Mouse (Mus musculus) spleen, postnatal 36 days (tissue): ENCODE measurements around the gene Ispd.
"Not testable (repeated sequence)": the region's sequence is repeated elsewhere in the genome, so short reads cannot be mapped to it uniquely, and the experiment has no call there.

Source experiments
- DNase-seq, 2 experiments: peaks; one replicate each; pipeline ENCODE4 v3.0.0; 2022; ENCODE audit warnings: low spot score in 2 of 2, mixed read lengths in 1 of 2

Ispd gene

DNA sequence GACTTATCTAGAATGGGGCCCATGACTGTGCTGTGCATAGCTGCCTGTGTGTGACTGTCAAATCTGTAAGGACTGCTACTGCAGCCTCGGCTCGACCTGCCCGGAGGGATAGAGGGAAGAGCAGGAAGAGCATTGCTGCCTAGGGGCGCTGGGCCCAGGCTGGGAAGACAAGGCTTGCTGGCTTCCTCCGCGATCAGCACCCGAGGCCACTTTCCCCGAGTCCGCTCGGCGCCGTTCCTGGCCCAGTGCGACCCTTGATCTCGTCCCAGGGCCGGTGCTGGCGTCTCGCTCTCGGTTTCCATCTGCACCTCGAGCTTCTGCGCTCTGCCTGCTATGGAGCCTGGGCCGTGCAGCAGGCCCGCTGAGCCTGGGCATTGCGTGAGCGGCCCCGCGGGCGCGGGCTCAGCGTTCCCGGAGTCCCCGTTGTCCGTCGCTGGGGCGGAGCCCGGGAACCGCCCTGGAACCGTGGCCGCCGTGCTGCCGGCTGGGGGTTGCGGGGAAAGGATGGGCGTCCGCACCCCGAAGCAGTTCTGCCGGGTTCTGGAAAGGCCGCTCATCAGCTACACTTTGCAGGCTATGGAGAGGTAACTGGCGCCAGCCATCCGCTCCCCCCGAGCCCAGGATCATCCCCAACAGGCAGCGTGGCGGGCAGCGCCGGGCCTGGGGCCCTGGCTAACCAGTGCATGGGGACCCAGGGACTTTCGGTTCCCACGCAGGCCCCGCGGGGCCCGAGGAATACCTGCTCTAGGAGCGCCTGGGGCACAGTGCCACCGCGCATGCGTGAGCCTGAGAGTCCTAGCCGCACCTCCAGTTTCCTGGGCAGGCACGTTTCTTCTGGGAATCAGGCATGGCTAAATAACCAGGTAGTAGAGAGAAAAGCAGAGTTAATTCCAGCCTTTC, at the start of gene Ispd, which contains the start of gene D630036H23Rik:
Gene Ispd (plus strand): TSS at position 10 of the 900 bp plus-strand sequence.
Gene D630036H23Rik (minus strand): TSS at position 741 of the 900 bp plus-strand sequence.
- peak; percentile 70 to 73 for DNase-seq

DNA sequence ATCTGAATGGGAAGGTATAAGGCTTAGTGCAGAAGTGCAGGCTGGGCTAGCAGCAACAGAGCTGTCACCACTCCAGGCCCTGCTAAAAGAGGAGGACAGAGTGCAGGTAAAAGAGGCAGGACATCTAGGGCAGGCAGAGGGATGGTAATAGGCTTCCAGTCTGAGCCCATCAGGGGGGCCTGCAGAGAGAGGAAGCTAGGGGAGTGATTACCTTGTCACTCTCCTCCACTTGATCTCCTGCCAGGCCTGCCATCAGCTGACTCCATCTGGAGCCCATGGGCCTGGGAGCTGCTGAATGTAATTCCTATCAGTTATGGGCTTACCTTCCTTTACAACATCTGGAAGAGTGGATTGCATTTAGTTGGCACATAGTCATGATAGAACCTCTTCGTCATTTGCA, 48.6 kb upstream of the Ispd start:
- no peak for DNase-seq

DNA sequence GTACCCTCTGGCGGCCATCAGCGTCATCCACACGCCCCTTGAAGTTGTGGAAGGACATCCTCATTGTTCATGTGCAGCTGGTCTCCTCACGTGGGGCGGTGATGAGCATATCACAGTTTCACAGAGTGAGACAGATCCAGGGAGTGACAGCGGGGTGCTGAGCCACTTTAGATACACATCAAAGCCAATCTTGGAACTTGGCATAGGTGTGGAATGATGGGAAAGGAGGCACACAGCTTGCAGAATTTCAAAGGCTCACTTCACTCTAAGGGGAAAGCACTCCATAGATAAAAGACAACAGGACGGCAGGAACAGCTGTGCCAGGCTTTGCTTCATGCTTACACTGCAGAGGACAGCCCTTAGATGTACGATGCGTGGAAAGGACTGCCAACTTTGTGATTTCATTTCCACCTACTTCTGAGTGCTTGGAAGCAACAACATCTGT, 47.4 kb upstream of the Ispd start:
- no peak for DNase-seq

DNA sequence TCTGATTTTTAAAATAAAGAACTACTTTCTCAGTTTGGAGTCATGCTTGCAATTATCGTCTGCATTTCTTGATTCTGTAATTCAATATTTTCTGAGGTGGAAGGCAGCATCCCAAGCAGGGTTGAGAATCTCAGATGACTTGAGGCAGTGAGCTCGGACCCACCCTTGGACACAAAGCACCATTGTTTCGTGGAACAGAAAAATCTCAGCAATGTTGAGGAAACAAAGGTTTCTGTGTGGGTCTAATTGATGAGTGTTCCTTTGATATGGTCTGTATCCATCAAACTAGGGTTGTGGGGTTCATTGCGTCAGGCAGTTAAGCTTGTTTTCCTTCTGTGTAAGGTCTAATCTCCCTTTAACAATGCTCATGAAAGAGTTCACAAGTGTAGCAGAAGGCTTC, 37.1 kb upstream of the Ispd start:
- no peak for DNase-seq

DNA sequence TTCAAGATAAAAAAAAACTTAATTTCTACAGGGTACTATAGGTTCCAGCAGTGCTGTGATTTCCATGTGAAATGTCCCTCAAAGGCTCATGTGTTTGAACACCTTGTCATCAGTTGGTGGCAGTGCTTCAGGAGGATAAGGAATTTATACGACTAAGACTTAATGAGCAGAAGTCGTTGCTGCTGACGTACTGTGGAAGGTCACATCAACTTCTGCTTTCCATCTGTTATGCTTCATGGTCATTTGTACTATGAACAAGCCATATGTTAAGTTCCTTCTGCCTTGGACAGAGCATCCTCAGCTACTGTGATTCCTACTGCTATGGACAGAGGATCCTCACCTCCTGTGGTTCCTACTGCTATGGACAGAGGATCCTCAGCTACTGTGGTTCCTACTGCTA, 21.2 kb upstream of the Ispd start:
- DNase-seq: peak; percentile 26 to 32

- no peak for DNase-seq
These were observed 20.6 kb upstream of the Ispd start for GRCm38 (mm10) chr12:36360693-36361092.

- no peak for DNase-seq
These were observed 17.2 kb upstream of the Ispd start for GRCm38 (mm10) chr12:36364013-36364412.

DNA sequence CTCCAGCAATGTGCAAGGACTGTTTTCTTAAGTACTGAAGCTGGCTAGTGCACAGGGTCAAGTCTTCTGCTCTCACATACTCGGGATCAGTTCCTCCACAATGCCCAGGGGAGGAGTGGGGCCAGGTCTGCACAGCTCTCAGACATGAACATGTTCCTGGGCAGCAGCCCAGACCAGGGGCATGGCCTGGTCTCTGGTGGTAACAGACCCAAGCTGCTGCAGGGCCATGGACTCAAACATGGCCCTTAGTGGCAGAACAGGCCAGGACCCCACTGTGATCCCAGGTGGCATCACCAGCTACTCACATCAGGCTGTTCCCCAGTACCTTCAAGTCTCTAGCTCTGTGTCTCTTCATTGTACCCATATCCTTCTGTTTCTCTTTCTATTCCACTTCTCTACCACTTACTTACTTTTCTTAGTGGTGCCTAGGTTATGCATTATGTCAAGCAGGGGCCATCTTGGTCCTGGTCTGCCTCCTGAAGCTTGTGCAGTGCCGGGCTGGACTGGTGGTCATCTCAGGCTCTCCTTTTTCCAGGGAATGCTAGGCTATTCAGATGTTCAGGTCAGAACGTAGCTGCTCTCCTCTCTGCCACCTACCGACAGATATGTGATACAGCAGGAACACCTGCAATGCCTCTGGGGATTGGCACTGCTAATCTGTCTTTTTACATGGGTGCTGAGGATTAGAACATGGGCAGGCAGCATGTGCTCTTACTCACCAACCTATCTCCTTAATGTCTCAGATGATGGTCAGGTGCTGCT, 7.8 kb upstream of the Ispd start:
- no peak for DNase-seq

- DNase-seq: not testable (repeated sequence)
These were observed 4.9 kb upstream of the Ispd start for GRCm38 (mm10) chr12:36376391-36376790.

DNA sequence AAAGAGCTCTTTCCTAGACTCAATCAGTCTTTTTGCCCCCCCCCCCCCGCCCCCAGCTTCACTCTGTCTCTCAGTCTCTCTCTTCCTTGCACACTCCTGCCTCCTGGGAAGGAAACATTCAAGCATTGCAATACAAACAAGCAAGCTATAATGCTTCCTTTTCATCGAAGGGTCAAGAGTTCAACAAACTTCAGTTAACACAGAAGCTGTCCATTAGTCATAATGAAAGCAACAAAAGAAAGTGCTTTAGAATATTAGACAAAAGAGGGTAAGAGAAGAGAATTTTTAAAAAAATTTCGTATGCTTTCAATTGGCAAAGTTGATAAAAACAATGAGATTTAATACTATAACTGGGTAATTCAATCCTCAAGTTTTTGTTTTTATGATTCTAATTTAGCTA, 996 bp upstream of the Ispd start:
- no peak for DNase-seq

DNA sequence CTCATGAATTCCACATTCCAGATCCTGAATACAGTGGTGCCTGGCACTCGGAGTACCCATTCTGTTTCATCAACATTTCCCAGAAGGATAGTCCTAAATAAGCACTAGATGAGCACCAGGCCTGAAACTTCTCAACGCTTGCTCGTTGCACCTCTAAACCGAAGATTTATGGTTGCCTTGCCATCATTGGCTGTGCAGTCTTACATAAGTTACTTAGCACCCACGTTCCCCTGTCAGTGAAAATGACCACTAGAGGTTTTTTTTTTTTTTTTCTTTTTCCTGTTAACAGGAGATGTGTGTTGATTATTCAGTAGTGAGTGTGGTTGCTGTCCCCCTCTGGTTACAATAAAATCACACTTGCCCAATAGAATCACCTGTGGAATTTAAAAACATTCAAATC, 444 bp upstream of the Ispd start:
- DNase-seq: no peak

- DNase-seq: no peak
These were observed 4.1 kb downstream of the Ispd start for GRCm38 (mm10) chr12:36385386-36385785.

- DNase-seq: no peak
These were observed 5.7 kb downstream of the Ispd start for GRCm38 (mm10) chr12:36386991-36387390.

DNA sequence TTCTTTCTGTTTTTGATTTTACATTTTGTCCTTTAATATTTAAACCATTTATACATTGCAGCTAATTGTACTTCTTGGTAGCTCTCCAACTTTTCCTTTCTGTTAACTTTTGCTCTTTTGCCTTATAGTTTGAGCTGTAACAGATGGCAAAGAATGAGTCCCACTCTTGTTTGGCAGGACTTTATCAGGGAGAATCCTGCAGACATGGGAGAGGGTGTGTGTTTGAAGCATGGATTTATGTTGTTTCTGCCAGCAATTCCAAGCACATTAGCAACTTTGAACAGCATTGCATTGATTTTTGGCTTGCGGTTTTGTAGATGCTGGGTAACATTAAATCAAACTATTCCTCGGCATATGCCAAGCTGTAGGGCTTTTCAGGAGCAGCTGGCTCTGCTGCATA, 13.9 kb downstream of the Ispd start:
- DNase-seq: no peak

GRCm38 (mm10) chr12:36423677-36424076, 42.4 kb downstream of the Ispd start:
- DNase-seq: no peak

DNA sequence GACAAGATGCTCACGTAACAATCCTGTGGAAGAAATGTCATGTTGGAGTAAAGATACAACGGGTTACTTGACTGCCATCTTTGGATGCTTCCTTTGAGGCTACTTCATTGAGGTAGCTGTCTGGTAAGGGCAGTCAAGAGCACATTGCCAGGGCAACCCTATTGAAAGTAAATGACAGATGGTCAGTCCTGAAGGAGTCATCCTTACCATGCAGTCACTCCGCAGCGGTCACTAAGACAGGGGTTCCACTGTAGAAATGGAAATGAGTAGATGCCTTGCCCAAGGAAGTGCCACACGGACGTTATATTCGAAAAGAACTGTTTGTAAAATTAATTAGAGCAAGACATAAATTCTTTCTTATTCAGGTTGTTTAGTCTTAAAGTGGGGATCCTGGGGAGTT, 44.0 kb downstream of the Ispd start:
- no peak for DNase-seq

DNA sequence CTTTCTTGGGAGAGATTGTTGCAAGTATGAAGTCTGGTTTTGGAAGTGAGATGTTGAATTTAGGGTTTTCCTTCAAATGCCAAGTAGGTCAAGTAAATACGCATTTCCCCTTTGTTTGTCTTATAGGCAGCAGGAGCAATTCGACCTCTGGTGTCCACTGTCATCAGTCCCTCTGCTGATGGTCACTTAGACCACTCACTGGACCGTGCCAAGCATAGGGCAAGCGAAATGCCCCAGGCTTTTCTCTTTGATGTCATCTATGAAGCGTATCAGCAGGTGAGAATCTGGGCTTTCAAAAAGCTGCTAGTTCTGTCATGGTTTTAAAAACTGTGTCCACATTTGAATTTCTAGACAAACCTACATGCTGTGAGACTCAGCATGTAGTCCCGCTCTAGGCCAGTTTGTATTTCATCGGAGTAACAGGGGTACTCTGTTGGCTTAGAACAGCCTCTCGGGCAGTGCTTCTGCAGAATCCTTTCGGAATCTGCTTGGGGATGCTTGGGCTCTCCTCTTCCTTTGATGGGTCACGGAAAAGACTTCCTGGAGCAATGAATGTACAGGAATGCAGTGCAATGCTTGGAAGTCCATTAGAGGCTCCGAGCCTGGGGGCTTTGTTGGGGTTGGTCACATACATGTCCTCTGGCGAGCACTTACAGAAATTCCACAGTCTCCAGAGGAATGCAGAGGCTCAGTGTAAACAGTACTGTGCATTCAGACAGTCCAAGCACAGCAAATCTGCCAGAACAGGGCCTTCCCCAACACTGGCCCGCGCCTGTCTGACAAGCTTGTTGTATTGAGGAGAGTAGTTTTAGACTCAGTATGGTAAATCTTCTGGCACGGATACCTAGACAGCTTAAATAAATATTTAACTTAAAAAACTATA, 45.2 kb downstream of the Ispd start:
- DNase-seq: no peak

GRCm38 (mm10) chr12:36436956-36437355, 55.7 kb downstream of the Ispd start:
- no peak for DNase-seq

GRCm38 (mm10) chr12:36439396-36439795, 58.1 kb downstream of the Ispd start:
- DNase-seq: no peak

DNA sequence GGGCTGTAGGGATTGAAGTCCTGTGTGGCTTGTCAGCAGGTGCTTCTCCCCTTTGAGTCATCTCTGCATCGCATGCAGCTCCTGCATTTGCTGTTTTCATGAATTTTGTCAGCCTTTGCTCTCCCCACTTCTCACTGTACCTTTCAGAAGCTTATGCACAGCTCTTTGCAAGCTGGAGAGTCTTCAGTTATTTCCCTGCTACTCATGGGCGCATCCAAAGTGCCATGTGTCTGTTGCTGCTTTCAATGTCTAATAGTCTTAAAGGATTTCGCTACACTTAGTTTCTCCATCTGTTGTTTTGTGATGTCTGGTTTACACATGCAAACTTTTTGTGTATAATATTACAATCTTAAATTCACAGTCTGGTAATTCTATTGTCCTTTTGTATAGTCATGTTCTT, 74.8 kb downstream of the Ispd start:
- no peak for DNase-seq

DNA sequence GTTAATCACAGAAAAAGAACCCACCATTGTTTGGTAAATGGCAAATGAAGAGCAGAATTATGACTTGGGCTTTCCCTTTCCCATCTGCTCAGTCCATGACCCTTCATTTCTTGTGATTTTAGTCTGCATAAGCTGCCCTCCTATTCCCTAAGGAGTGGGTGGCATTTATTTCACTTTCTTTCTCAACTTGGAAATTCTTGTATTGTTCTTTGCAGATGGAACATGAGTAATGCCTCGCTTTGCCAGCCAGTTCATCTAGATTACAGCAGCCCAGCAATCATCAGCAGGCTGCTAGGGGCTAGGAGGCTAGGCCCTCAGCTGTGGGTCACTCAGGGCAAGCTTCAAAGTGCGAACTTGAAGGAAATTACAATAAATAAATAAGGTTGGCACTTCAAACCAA, 76.5 kb downstream of the Ispd start:
- DNase-seq: no peak
